Mouse (Mus musculus) B cell, adult (primary cell): ENCODE results near the gene Tubb4a. TPM values are rescaled to one million over a fixed set of nuclear protein-coding genes. Genes with fewer than 3 reads are reported as not detected.

Experiments
- total RNA-seq: library from RNA; stranded (reverse); gene quantifications from 4 replicates; pipeline ENCODE4 v1.2.4, GENCODE M21; 2023; ENCODE audit not compliant: inconsistent age

Tubb4a gene
- total RNA-seq, result 0.22 to 0.36 TPM (median 0.24 TPM) in 3 of 4 replicates, not detected in the other

DNA sequence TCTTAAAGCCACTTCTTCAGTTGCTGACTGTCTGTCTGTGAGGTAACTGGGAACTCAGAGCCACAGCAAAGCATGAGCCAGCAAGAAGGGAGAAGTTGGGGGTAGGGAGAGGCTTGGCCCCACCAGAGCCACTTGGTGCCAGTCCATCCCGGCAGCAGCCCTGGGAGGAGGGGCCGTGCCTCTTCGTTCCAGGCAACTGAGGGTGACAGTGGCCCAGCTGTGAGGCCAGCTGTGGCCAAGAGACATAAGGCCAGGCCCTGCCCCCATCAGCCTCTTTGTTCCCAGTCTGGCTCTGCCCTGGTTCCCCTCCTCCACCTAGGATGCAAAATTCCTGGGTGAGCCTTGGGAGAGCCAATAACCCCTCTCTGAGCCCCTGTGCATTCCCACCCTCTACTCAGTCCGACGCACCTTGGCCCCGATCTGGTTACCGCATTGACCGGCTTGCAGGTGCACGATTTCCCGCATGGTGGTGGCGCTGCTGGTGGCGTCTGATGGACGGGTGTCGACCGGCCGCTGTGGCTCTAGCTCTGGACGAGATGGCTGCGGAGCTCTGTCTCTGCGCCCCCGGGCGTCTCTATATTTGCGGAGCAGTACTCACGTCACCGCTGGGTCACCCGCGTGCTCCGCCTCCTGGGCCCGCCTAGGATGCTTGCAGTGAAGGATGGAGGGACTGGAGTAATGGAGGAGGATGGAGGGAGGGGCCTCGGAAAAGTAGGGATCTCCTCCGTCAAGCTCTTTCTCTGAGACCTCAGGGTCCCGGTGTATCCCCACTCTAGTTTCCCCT, at the start of gene Tubb4a:
Gene Tubb4a, minus strand, starts transcription at position 734 of the 784 bp plus-strand sequence.

DNA sequence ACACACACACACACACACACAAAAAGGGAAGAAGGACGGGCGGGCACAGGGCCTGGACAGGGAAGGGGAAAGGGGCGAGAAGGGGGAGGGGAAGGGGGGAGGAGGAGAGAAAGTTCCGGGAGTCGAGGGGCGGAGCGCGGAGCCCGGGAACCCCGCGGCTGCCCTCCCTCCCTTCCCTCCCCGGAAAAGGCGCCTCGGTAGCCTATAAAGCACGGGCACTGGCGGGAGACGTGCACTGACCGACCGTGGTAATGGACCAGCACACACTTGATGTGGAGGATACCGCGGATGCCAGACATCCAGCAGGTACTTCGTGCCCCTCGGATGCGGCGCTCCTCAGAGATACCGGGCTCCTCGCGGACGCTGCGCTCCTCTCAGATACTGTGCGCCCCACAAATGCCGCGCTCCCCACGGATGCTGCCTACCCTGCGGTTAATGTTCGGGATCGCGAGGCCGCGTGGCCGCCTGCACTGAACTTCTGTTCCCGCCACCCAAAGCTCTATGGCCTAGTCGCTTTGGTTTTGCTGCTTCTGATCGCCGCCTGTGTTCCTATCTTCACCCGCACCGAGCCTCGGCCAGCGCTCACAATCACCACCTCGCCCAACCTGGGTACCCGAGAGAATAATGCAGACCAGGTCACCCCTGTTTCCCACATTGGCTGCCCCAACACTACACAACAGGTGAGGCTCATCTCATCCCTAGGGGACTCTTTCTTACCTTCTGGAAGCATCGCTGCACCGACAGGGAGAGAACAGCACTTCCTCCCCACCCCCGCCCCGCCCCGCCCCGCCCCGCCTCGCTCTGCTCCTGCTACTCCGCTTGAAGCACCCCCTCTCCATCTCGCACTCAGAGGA, 17.8 kb upstream of the Tubb4a start, which contains the start of gene Tnfsf9:
Gene Tnfsf9, plus strand, starts transcription at position 145 of the 854 bp plus-strand sequence.

DNA sequence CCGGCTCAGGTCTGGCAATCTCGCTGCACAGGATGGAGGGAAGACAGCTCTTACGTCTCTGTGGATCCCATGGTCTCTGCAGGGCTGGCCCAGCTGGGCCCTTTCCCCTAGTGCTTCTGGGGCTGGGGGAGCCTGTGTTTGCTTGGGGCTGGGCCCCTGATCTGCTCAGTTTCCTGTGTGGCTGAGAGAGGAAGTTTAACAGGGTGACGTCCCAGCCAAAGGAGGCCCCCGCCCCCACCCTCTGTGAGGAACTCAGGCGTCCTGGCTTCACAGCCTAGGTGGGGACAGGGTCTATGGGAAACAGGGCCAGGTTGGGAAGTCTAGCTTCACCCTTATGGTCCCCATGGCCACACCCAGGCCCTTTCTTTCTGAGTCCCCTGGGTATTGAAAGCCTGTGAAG, 9.2 kb downstream of the Tubb4a start, which contains the start of gene Dennd1c:
Gene Dennd1c, minus strand, starts transcription at position 179 of the 400 bp plus-strand sequence.

DNA sequence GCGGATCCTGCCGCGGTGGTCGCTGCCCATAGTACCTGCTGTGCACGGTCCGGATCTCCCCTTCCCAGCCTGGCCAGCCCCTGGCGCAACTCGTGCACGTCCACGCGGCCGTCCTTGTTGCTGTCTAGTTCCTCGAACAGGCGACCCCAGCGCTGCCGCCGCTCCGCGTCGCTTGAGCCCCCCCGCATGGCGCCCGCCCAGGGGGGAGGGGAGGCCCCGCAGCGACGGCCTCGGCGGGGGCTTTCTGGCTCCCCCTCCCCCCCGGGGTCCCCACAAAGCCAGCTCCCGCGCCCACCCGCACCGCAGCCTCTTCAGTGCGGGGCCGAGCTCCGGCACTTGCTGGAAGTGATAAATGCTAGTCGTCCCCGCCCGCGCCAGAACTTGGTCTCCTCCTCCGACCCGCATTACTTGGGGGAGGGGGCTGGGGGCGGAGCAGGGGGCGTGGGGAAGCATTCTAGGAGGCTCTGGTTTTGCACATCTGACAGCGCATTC, 28.1 kb downstream of the Tubb4a start, which contains the start of gene Slc25a23:
Gene Slc25a23, minus strand, starts transcription at position 378 of the 492 bp plus-strand sequence.

DNA sequence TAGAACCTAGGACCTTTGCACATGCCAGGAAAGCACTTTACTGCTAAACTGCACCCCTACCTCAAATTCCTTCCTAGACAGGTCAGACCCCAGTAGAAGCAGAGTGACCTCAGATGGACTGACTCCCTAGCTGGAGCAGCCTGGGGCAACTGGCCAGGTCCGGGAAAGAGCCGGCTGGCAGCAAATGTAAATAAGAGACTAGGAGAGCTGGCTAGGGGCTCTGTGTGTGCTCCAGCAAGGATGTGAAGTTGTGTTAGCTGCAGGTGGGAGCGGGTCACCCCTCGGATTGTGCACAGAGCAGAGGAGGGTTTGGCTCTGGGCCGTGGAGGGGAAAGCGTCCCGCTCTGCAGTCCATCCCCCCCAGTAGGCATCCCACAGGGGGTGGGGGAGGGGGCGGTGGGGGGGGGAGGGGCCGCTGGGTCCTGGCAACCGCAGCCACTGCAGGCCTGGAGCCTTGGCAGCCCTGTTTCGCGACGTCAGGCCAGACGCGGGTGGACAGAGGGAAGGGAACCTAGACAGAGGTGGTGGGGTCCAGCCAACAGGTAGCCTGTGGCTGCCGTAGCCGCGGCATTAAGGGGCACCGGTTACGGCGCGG, 28.6 kb downstream of the Tubb4a start, which contains the start of gene Crb3:
Gene Crb3, plus strand, starts transcription at position 215 of the 595 bp plus-strand sequence.

DNA sequence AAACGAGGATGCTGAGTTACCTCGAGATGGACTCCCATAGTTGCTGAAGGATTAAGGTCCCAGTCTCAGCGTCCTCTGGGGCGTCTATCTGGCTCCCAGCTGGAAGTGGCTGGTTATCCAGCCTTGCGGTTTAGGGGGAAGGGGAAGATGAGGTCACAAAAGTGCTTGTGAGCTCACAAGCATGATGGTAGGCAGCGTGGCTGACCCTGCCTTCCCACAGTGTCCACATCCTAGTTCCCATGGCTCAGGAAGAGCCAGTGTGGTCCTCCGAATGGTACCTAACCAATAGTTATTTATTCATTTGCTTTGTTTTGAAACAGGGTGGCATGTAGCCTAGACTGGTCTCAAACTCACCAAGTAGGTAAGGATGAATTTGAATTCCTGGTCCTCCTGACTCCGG, 46.0 kb downstream of the Tubb4a start, which contains the start of gene Slc25a41:
Gene Slc25a41, minus strand, starts transcription at position 101 of the 400 bp plus-strand sequence.

DNA sequence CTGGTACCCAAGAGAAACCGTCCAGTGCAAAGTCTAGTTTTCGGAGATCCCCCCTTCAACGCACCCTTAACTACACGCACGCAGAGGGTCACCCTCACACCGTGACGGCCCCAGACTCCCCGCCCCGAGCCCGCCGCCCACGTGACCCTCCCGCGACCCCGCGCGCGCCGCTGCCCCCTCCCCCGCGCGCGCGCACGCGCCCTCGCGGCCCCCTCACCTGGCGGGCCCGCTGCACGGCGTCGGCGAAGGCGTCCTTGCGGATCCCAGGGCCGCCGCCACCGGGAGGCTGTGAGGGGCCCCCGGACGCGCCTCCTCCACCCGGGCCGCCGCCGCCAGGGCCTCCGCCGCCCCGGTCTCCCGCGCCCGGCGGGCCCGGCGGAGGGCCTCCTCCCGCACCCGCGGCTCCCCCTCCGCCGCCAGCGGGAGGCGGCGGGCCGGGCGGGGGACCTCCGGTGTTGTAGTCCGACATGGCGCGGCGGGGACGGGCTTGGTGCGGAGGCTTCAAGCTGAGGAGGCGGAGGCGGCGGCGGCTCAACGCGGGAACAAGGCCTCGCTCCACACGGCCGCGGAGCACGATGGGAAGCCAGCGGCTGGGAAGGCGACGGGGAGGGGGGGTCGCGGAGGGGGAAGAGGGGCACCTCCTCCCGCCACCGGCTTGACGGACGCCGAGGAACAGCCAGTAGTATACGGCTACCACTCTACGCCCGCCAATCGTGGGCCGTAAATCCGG, 56.5 kb downstream of the Tubb4a start, which contains the start of gene Khsrp:
Gene Khsrp, minus strand, starts transcription at position 592 of the 730 bp plus-strand sequence.

Other genes with a start within 250 kb of the Tubb4a start
- gene Acsbg2, start 213.3 kb downstream of the Tubb4a start, total RNA-seq, result not detected in 4 replicates
- gene 1700061G19Rik, start 212.3 kb downstream of the Tubb4a start, total RNA-seq, result not detected in 4 replicates
- gene Mllt1, start 152.4 kb downstream of the Tubb4a start, total RNA-seq, result 35.8 to 37.4 TPM (median 36.8 TPM) in 4 replicates
- not detected in 4 replicates for gene Acer1, start 105.7 kb downstream of the Tubb4a start, total RNA-seq
- 28.2 to 36.9 TPM (median 32.1 TPM) in 4 replicates for gene Clpp, start 97.5 kb downstream of the Tubb4a start, total RNA-seq
- gene Alkbh7, start 90.4 kb downstream of the Tubb4a start, total RNA-seq, result 11.9 to 19.9 TPM (median 17.6 TPM) in 4 replicates
- gene Pspn, start 87.8 kb downstream of the Tubb4a start, total RNA-seq, result 1.7 to 2.1 TPM in 2 of 4 replicates, not detected in the others
- gene Gtf2f1, start 76.5 kb downstream of the Tubb4a start, total RNA-seq, result 62.0 to 67.8 TPM (median 67.0 TPM) in 4 replicates
- gene Gm17949, start 76.3 kb downstream of the Tubb4a start, total RNA-seq, result 0.48 TPM in 1 of 4 replicates, not detected in the others
- 135 to 137 TPM (median 137 TPM) in 4 replicates for gene Khsrp, start 56.3 kb downstream of the Tubb4a start, total RNA-seq
- not detected in 4 replicates for gene Slc25a41, start 46.1 kb downstream of the Tubb4a start, total RNA-seq
- gene Crb3, start 28.7 kb downstream of the Tubb4a start, total RNA-seq, result 12.1 to 17.9 TPM (median 15.4 TPM) in 4 replicates
- 15.2 to 25.1 TPM (median 18.8 TPM) in 4 replicates for gene Slc25a23, start 27.9 kb downstream of the Tubb4a start, total RNA-seq
- 148 to 162 TPM (median 151 TPM) in 4 replicates for gene Dennd1c, start 9.3 kb downstream of the Tubb4a start, total RNA-seq
- gene Tnfsf9, start 17.5 kb upstream of the Tubb4a start, total RNA-seq, result 0.93 to 1.2 TPM in 2 of 4 replicates, not detected in the others
- not detected in 4 replicates for gene Cd70, start 62.0 kb upstream of the Tubb4a start, total RNA-seq
- 0.36 TPM in 1 of 4 replicates, not detected in the others for gene Tnfsf14, start 106.4 kb upstream of the Tubb4a start, total RNA-seq
- gene C3, start 140.4 kb upstream of the Tubb4a start, total RNA-seq, result 1.1 to 5.8 TPM (median 4.2 TPM) in 4 replicates
- 54.2 to 60.2 TPM (median 57.3 TPM) in 4 replicates for gene Gpr108, start 160.7 kb upstream of the Tubb4a start, total RNA-seq
- gene Trip10, start 161.7 kb upstream of the Tubb4a start, total RNA-seq, result 8.7 to 10.7 TPM (median 9.5 TPM) in 4 replicates
- 193 to 203 TPM (median 194 TPM) in 4 replicates for gene Vav1, start 191.3 kb upstream of the Tubb4a start, total RNA-seq